Mouse (Mus musculus): ENCODE measurements around the gene Pxmp4. TPM values are rescaled to one million over a fixed set of nuclear protein-coding genes. Genes with fewer than 3 reads are reported as not detected.

Gene Pxmp4
- polyA plus RNA-seq, 1 experiment = 1.2 TPM

GRCm38 (mm10) chr2:154600586-154600985, 2.9 kb downstream of the Pxmp4 start:
- no peaks in the 10 kb centered on the region for H3K27me3 ChIP-seq (ENCODE audit: control insufficient read depth)
- no peaks in the 10 kb centered on the region for H3K9me3 ChIP-seq (ENCODE audit: control insufficient read depth, low read length)
- TF ChIP-seq GATA1 (IDR thresholded peaks at IDR 0.05; ENCODE audit: low read length) (no peak), TAL1 (IDR thresholded peaks at IDR 0.05; ENCODE audit: low read length) (no peak)
- H3K36me3 ChIP-seq (ENCODE audit: control insufficient read depth) = peaks cover 18% of the 10 kb centered on the region
- H3K4me3 ChIP-seq (replicated peaks) = no peak overlapping the region
- peaks cover 36% of the 10 kb centered on the region for H3K4me1 ChIP-seq (ENCODE audit: control insufficient read depth)

- H3K4me3 ChIP-seq (replicated peaks) = no peak overlapping the region
- TF ChIP-seq TAL1 (IDR thresholded peaks at IDR 0.05; ENCODE audit: low read length) = no peak
- H3K4me1 ChIP-seq (ENCODE audit: control insufficient read depth) = peaks cover 13% of the 10 kb centered on the region
- H3K36me3 ChIP-seq (ENCODE audit: control insufficient read depth) = peaks cover 45% of the 10 kb centered on the region
- H3K27me3 ChIP-seq (ENCODE audit: control insufficient read depth) = no peaks in the 10 kb centered on the region
- peaks cover 5% of the 10 kb centered on the region; the same call in 1 of the 2 replicates for H3K9me3 ChIP-seq (ENCODE audit: control insufficient read depth, low read length)
Measured at GRCm38 (mm10) chr2:154597399-154597798, 6.1 kb downstream of the Pxmp4 start.

GRCm38 (mm10) chr2:154595775-154596174, 7.7 kb downstream of the Pxmp4 start:
- Histone ChIP-seq H3K4me1 (ENCODE audit: control insufficient read depth) (peaks cover 6% of the 10 kb centered on the region), H3K4me3 (replicated peaks) (no peak overlapping the region), H3K27me3 (ENCODE audit: control insufficient read depth) (no peaks in the 10 kb centered on the region), H3K9me3 (ENCODE audit: control insufficient read depth, low read length) (peaks cover 5% of the 10 kb centered on the region; the same call in 1 of the 2 replicates), H3K36me3 (ENCODE audit: control insufficient read depth) (peaks cover 49% of the 10 kb centered on the region)
- TF ChIP-seq GATA1 (IDR thresholded peaks at IDR 0.05; ENCODE audit: low read length) (no peak), TAL1 (IDR thresholded peaks at IDR 0.05; ENCODE audit: low read length) (no peak)

- Histone ChIP-seq H3K36me3 (ENCODE audit: control insufficient read depth) (peaks cover 54% of the 10 kb centered on the region), H3K27me3 (ENCODE audit: control insufficient read depth) (no peaks in the 10 kb centered on the region), H3K4me3 (replicated peaks) (no peak overlapping the region), H3K9me3 (ENCODE audit: control insufficient read depth, low read length) (peaks cover 5% of the 10 kb centered on the region; the same call in 1 of the 2 replicates), H3K4me1 (ENCODE audit: control insufficient read depth) (peaks cover 1% of the 10 kb centered on the region; the same call in 1 of the 2 replicates)
- TF ChIP-seq GATA1 (IDR thresholded peaks at IDR 0.05; ENCODE audit: low read length) (no peak), TAL1 (IDR thresholded peaks at IDR 0.05; ENCODE audit: low read length) (no peak)
Measured at GRCm38 (mm10) chr2:154593025-154593424, 10.5 kb downstream of the Pxmp4 start.

- Histone ChIP-seq H3K27me3 (ENCODE audit: control insufficient read depth) (no peaks in the 10 kb centered on the region), H3K4me1 (ENCODE audit: control insufficient read depth) (no peaks in the 10 kb centered on the region; the same call in 1 of the 2 replicates), H3K36me3 (ENCODE audit: control insufficient read depth) (peaks cover 66% of the 10 kb centered on the region), H3K4me3 (replicated peaks) (no peak overlapping the region), H3K9me3 (ENCODE audit: control insufficient read depth, low read length) (peaks cover 5% of the 10 kb centered on the region; the same call in 1 of the 2 replicates)
- TF ChIP-seq TAL1 (IDR thresholded peaks at IDR 0.05; ENCODE audit: low read length) (no peak), GATA1 (IDR thresholded peaks at IDR 0.05; ENCODE audit: low read length) (no peak)
Measured at GRCm38 (mm10) chr2:154591239-154591638, 12.3 kb downstream of the Pxmp4 start.

- Histone ChIP-seq H3K4me1 (ENCODE audit: control insufficient read depth) (peaks cover 7% of the 10 kb centered on the region), H3K9me3 (ENCODE audit: control insufficient read depth, low read length) (peaks cover 5% of the 10 kb centered on the region; the same call in 1 of the 2 replicates), H3K36me3 (ENCODE audit: control insufficient read depth) (peaks cover 53% of the 10 kb centered on the region), H3K4me3 (replicated peaks) (no peak overlapping the region), H3K27me3 (ENCODE audit: control insufficient read depth) (no peaks in the 10 kb centered on the region)
- TF ChIP-seq TAL1 (IDR thresholded peaks at IDR 0.05; ENCODE audit: low read length) (no peak), GATA1 (IDR thresholded peaks at IDR 0.05; ENCODE audit: low read length) (no peak)
Measured at GRCm38 (mm10) chr2:154589051-154589450, 14.5 kb downstream of the Pxmp4 start.

- Histone ChIP-seq H3K36me3 (ENCODE audit: control insufficient read depth) (peaks cover 29% of the 10 kb centered on the region), H3K4me1 (ENCODE audit: control insufficient read depth) (peaks cover 25% of the 10 kb centered on the region), H3K27me3 (ENCODE audit: control insufficient read depth) (no peaks in the 10 kb centered on the region), H3K4me3 (replicated peaks) (no peak overlapping the region), H3K9me3 (ENCODE audit: control insufficient read depth, low read length) (no peaks in the 10 kb centered on the region)
- no peak for TF ChIP-seq TAL1 (IDR thresholded peaks at IDR 0.05; ENCODE audit: low read length)
- no peak for TF ChIP-seq GATA1 (IDR thresholded peaks at IDR 0.05; ENCODE audit: low read length)
Measured at GRCm38 (mm10) chr2:154586405-154586804, 17.1 kb downstream of the Pxmp4 start.

DNA sequence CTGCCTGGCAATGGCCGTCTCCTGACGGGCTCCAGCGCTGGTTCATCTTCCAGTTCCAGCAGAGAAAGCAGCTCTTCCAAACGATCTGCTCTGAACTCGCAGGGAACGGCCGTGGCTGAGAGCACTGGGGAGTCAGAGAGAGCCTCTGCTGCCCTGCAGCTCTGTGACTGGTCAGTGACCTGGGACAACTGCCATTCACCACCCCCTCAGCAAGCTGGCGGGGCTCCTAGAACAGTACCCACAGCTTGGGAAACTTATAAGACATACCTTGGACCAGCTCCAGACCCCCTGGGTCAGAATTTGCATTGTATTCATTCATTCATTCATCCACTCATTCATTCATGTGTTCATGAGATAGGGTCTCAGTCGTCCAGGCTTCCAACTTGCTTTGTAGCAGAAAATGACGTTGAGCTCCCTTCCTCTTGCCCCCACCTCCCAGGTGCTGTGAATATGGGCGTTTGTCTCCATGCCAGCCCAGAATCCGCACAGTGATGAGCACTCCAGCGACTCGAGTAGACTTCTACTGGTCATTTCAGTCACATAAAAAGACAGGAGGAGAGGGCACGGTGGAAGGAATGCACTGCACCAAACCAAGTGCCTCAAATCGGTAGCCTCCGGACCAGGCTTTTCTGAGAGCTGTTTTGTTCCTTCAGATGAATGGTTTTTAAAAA, 18.4 kb downstream of the Pxmp4 start:
- TF ChIP-seq GATA1 (IDR thresholded peaks at IDR 0.05; ENCODE audit: low read length) (no peak), TAL1 (IDR thresholded peaks at IDR 0.05; ENCODE audit: low read length) (no peak)
- no peaks in the 10 kb centered on the region for H3K27me3 ChIP-seq (ENCODE audit: control insufficient read depth)
- H3K9me3 ChIP-seq (ENCODE audit: control insufficient read depth, low read length) = no peaks in the 10 kb centered on the region
- H3K4me1 ChIP-seq (ENCODE audit: control insufficient read depth) = peaks cover 25% of the 10 kb centered on the region
- H3K4me3 ChIP-seq (replicated peaks) = no peak overlapping the region
- peaks cover 26% of the 10 kb centered on the region for H3K36me3 ChIP-seq (ENCODE audit: control insufficient read depth)

DNA sequence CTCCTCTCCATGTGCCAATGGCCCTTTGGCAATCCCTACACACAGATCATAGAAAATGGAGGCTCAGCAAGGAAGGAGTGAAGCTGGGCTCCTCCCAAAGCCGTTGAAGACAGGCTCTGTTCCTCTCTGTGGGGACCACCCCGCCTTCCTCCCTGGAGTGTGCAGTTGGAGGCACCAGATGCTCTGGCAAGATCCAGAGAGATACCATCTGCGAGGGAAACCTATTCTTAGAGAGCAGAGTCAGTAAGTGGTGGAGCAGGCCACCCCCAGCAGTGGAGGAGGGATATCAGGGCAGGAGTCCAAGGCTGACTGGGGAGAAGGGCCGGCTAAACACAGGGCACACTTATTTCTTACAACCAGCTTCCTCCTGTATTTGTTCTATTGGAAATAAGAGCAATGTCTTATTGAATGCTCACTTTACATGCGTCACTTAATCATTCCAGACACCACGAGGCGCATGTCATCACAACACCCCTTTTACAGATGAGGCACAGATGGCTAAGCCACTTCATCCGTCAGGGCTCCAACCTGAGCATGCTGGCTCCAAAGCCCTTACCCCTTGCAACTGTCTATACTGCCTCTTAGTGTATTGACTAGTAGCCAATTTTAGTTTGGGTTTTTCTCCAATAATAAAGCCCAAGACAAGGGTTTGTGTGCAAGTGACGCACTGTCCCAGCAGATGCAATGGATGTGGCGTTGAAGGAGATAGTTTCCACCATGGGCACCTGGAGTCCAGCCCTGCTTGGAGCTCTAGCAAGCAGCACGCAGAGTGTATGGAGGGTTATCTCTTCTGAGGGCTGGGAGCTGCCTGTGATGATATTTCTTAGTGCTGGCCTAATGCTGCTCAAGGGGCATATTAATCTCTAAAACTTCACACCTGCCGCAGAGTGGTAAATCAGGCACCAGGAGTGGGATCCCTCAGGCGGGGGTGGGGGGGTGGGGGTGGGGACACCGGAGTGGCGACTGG, 19.3 kb downstream of the Pxmp4 start:
- peaks cover 25% of the 10 kb centered on the region for H3K36me3 ChIP-seq (ENCODE audit: control insufficient read depth)
- peaks cover 25% of the 10 kb centered on the region for H3K4me1 ChIP-seq (ENCODE audit: control insufficient read depth)
- no peaks in the 10 kb centered on the region for H3K27me3 ChIP-seq (ENCODE audit: control insufficient read depth)
- TF ChIP-seq GATA1 (IDR thresholded peaks at IDR 0.05; ENCODE audit: low read length) (no peak), TAL1 (IDR thresholded peaks at IDR 0.05; ENCODE audit: low read length) (no peak)
- no peaks in the 10 kb centered on the region for H3K9me3 ChIP-seq (ENCODE audit: control insufficient read depth, low read length)
- no peak overlapping the region for H3K4me3 ChIP-seq (replicated peaks)
